Mouse (Mus musculus): ENCODE measurements around the gene Higd1b.

Gene Higd1b

DNA sequence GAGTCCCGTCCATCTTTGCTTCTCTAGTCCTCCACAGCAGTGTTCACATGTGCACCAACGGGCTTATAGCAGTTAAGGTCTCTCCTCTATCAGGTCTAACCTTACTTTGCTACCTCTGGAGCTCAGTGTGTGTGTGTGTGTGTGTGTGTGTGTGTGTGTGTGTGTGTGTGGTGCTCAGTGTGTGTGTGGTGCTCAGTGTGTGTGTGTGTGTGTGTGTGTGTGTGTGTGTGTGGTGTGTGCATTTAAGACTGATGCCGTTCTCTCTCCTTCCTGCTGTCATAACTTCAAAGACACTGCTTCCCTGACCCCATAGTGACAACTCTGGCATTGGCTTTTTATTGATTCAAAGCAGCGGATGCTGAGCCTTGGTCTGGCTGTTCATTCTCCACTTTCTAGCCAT is at the start of gene Higd1b:
TSS of gene Higd1b (plus strand) at position 301 of the 400 bp plus-strand sequence.
- DNase-seq = no peak

DNA sequence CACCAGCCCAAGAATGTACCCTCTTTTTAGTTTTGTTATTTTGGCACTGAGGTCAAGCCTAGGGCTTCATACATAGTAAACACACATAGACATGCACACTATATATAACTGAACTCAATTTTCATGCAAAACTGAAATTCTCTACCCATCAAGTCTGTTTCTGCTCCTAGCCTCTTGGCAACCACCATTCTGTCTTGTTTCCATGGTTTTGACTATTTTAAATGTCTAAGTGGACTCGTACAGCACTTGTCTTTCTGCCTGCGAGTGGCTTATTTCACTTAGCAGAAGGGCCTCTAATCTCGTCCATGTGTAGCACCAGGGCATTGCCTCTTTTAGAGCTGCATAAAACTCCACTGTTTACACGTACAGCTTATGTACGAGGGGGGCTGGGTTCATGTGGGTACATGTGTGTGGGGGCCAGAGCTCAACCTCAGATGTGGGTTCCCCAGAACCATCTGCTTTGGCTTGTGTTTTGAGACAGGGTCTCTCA is 47.9 kb upstream of the Higd1b start:
- no peak for DNase-seq

DNA sequence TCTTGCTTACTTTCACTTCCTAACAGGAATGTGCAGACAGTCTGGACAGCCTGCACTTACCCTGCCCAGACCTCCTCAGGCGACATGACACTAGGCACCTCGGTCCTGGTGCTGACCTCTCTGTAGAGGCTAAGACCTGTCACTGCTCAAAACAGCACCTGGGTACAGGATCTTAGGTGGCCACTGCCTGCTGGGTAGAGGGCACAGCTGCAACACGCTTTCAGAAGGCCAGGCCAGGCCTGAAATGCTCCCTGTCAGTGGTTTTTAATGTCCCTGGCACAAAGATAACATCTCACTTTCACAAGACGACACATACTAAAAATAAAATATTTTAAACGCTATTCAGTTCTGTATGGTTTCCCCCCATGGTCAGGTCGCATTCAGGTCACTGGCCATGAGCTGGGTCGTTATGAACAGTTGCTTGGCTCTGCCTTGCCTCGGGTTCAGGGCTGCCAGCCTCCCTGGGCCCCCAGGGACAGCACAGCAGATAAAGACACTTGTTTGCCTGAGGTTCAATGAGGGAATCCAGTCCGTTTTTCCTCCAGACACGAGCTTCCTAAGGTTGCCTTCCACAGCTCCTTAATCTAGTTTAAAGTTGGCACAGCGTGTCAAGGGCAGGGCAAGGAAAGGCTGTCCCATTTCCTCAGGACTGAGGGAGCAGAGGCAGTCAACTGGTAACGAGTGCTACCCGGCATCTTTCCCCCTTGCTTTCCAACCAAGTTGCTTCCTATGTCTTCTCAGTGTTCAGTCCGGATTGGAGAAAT is 43.8 kb upstream of the Higd1b start:
- DNase-seq = no peak

DNA sequence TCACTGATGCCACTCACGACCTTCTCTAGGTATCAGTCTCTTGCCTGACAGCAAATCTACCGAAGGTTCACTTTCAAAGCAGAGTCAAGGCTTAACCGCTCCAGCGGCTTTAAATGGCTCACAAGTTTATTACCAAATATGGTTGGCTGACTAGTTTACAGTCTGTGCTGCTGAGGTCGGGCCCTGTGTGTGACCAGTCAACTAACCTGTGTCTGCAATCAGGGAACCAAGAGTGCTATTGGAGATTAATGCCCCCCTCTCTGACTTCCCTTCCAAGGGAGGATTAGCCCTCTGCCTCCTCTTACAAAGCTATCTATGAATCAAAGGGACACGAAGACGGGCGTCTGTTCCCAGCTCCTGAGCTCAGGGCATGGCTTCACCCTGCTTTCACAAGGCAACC is 41.5 kb upstream of the Higd1b start:
- no peak for DNase-seq

DNA sequence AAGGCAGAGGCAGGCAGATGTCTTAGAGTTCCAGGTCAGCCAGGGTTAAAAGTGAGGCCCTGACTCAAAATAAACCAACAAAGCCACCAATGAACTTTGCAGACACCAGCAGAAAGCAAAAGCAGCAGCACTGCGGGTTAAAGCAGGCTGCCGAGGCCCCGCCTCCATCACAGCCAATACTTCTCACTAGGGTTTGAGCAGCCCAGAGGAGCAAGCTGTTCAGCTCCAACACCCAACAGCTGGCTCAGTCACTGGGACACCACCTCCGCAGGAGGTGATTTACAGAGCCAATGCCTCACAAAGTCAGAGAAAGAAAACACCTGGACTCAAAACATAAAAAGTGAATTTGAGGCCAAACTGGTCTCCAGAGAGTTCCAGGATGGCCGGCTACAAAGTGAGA is 32.2 kb upstream of the Higd1b start:
- DNase-seq = no peak

DNA sequence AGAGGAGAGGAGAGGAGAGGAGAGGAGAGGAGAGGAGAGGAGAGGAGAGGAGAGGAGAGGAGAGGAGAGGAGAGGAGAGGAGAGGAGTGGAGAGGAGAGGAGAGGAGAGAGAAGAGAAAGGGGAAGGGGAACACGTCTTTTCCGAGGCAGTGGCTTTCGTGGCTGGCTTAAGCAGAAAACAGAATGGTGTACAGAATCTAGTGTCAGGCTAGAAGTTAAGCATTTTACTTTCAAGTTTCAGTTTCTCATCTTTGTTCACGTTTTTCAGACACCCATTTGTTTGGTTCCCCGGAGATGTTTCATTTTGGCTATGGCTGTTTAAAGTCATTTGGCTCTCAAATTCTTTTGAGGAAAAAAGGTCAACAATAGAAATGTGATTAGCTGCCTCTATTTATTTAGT is 27.4 kb upstream of the Higd1b start:
- DNase-seq = no peak

DNA sequence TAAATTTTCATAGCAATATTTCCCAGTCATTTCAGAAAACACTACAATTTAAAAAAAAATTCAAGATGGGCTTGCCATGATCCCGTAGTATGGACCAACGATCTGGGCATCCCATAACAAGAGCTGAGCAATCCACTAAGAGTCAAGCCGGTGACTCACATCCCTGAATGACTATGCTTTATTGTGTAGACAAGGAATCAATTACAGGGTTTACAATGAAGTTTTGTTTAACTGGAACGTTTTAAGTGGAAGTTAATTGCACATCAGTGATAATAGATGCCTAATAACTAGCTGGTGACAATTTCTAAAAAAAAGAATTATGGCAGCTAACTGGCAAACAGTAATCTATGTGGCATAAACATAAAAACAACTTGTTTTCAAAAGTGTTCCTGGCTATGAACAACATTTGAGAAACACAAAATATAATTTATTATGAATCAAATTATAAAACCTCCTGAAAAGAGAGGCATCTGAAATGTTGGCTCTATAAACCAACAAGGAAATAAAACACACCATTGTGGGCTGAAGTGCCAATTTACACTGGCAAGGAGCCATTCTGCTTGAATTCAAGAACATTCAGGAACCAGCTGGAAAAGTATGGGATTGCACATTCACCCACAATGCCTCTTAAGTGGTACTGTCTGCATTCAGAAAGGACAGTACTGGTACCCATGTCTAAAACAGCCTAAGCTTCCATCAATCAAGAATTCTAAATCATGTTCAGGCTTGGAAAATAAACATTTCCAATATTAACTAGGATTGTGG is 24.7 kb upstream of the Higd1b start:
- DNase-seq = no peak

DNA sequence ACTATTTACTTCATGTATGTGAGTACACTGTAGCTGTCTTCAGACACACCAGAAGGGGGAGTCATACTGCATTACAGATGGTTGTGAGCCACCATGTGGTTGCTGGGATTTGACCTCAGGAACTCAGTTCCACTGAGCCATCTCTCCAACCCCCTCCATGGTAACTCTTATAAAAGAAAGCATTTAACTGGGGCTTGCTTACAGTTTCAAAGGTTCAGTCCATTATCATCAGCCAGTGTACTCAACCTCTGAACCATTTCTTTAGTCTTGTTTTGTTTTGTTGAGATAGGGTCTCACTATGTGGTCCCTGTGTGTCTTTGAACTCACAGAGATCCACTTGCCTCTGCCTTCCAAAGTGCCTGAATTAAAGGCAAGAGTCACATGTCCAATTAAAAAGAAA is 20.8 kb upstream of the Higd1b start:
- DNase-seq = no peak

DNA sequence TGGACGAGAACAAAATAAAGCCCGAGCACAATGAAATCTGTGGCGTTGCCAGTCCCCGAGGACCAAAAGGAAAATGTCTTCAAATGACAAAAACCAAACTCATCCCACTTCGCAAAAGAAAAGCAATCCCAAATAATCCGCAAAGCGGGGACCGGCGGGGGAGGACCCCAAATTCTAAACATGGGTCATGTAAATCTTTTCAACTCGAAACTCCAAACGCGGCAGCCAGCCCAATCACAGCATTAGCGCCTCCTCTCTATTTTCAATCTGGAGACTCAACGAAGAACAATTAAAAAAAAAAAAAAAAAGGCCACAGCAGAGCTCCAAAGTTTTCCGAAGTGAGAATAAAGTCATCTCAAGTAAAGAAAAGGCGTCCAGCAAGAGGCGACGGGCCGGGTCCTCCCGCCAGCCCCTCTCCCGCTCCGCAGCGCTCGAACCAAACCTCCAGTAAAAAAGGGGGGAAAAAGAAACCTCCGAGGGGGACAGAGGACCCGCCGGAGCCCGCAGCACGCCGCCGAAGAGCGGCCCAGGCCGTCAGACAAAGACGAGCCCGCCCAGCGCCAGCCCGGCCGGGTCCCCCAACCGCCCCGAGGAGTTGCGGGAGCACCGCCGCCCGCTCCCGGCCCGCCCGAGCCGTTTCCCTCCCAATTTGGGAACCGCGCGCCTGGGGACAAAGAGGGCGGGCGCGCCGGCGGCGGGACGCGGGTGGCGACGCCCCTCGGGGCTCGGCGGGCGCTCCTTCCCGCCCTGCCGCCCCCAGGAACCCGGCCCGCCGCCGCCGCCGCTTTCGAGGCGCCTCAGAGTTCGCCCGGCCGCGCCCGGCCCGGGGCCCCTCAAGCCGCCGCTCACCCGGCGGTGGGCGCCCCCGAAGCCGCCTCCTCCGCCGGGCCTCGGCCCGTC is 17.3 kb upstream of the Higd1b start:
- DNase-seq = no peak

DNA sequence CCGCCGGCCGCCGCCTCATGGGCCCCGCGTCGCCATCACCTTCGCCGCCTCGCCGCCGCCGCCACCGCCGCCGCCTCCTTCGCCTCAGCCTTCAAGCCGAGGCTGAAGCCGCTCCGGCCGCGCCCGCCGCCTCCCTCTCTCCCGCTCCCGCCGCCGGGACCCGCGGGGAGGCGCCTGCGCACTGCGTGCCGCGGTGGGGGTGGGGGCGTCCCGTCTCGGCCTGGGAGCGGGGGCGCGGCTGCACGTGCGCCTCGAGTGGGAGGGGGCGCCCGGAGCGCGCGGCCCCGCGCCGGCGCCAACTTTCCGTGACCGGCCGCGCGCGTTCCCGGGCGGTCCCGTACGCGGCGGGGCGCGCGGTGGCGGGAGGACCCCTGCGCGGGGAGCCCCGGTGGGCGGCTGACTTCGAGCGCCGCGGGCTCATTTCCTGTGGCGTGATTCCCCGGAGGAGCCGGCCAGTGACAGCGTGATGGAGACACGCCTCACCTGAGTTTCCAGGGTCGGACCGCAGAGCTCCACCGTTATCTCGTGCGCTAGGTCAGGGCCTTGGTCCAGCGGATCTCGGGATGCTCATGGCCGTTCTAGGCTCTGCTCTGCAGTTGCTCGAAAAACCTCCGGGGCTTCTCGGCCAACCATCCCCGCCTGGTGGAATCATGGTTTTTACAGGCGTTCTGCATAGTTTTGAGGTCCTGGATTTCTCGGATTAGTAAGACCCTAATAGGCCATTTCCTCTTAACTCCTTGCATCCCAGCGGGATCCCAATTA is 16.4 kb upstream of the Higd1b start, which contains the start of gene Gjc1:
TSS of gene Gjc1 (minus strand) at position 680 of the 762 bp plus-strand sequence.
- peak; percentile 45 for DNase-seq

DNA sequence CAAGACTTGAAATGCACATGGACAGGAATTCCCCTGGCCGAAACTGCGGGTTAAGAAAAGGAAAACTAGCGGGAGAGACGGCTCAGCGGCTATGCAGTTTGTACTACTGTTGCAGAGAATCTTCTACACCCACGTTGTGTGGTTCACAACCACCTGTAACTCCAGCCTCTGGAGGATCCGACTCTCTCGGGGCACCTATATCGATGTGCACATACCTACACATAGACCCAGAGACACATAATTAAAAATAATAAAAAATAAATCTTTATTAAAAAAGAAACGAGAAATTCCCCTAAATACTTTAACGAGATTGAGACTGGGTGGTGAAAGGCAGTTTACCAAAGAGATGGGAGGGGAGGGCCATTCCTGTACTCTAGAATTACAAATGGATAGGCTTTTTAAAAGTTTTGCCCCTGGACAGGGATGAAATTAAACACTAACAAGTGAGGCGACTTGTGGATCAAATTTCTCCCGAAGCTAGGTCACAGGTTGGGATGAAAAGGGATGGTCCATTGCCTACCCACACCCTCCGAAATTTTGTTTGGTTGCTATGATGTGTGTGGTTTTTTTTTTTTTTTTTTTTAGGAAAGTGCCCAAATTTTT is 15.8 kb upstream of the Higd1b start:
- DNase-seq = no peak

DNA sequence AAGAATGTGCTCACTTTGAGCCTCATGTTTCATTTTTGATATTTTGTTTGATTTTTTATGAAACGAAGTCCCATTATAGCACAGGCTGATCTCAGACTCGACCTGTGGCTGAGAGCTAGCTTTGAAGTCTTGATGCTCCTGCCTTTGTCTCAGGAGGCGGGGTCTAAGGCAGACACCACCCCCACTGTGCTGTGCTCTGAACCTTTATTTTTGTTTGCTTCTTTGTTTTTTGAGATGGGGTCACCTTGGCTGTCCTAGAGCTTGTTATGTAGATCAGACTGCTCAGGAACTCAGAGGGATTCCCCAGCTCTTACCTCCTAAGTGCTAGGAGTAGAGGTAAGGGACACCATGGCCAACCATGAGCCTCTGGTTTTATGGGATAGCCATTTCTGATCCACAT is 15.2 kb upstream of the Higd1b start:
- DNase-seq = no peak

DNA sequence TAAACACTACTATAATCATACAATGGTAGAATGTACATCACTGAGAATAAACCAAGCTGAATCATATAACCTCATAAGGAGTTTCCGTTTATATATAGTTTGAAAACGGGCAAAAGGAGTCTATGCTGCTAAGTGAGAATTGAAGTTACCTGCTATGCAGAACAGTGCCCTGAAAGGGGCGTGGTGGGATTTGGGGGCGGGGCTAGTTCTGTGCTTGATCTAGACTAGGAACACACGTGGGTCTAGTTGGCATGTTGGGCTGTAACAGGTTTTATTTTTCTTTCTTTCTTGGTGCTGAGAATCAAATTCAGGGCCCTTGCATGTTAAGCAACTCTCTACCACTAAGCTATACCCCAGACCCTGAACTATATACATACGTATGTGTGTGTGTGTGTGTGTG is 14.4 kb upstream of the Higd1b start:
- no peak for DNase-seq

DNA sequence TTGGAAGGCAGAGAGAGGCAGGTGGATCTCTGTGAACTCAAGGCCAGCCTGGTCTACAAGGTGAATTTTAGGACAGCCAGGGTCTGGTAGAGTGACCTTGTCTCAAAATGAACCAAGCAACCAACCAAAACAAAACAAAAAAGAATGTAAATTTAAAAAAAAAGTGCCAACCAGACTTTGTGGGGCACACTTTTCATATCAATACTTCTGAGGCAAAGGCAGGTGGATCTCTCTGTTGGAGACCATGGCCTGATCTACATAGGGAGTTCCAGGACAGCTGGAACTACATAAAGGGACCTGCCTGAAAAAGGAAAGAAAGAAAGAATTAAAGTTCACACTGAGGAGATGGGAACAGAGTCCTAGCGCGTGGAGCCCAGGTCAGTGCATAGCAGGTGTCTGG is 9.2 kb upstream of the Higd1b start:
- no peak for DNase-seq

DNA sequence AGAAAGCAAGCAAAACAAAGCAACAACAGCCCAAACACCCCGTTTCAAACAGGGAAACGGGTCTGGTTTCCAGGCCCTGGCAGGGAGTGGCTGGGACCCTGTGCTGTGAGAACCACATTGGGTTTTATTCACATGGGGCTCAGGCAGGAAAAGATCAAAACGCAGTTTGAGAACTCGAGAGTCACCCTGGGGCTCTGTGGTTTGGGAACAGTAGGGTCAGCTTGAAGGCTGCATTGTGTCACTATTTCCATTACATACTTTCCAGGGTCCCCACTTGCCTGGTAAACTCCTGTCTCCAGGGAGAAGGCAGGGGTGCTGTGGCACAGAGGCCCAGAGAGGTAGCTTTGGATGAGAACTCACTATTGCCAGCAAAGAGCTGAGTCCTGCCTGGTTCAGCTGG is 8.6 kb upstream of the Higd1b start:
- DNase-seq = no peak

DNA sequence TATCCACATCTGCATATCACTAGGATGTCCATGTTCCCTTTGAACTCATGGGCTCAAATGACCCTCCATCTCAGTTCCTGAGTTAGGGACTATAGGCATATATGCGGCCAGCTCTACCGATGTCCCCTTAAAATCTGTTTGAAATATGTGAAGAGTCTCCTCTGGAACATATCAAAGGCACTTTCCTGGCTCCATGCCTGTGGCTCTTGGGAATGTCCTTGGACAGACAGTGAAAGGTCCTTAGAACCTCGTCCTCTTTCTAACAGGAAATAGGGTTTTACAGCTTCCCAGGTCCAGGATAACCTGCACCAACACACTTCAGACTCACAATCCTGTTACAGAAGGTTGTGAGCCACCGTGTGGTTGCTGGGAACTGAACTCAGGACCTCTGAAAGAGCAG is 5.4 kb upstream of the Higd1b start:
- DNase-seq = no peak

DNA sequence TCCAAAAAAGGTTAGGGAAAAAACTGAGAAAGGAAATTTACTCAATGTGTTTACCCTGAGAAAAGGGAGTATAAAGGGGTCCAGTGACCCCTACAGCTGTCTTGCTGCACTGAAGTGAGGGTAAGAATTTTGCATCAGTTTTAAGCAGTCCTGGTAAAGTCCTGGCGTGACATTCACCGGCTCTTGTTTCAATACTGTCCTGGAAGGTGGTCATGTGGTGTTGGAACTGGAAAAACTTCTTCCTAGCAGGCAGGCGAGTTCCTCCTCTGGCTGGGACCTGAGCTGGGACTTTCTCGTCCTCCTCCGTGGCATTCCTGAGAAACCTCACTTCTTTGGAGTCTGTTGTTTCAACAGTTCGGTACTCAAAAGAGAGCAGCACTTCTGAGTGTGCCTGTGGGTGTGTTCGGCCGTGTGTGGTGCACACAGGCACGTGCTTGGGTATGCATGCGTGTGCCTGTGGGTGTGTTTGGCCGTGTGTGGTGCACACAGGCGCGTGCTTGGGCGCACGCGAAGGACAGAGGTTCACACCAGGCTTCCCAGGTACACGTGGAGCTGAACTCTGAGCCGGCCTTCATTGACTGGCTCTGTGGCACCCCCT is 2.9 kb upstream of the Higd1b start:
- no peak for DNase-seq

DNA sequence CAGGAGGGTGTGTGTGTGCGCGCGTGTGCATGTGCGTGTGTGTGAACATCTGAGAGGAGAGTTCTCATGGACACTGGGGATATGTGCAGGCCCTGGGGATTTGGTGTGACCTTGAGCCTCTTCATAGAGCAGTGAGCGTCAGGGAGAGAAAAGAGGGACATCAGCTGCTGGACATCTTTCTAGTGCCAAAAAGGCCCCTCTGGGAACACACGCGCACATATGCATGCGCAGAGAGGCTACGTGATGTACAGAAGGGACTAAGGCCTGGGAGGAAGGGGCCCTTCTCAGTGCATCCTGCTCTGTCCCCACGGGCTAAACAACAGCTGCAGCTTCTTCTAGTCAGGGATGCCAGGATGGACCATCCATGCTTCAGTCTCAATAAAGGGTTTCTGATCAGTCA is 1.4 kb upstream of the Higd1b start:
- no peak for DNase-seq

DNA sequence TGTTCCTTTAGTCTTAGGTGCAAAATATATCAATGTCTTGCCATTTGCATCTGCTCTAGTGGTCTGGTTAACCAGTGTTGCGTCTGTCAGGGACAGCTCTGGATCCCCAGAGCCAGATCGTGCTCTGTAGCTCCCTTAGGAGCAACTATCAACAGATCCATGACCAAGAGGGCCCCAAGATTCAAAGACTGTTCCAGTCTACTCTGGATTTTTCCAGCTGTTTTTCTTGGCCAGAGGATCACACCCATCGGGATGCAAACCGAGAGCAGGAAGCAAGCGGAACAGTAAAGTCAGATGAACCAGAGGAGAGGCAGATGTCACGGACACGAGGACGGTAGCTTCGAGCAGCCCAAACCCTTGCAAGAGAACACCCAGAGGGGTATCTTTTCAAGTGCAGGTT is 497 bp downstream of the Higd1b start:
- DNase-seq = no peak

DNA sequence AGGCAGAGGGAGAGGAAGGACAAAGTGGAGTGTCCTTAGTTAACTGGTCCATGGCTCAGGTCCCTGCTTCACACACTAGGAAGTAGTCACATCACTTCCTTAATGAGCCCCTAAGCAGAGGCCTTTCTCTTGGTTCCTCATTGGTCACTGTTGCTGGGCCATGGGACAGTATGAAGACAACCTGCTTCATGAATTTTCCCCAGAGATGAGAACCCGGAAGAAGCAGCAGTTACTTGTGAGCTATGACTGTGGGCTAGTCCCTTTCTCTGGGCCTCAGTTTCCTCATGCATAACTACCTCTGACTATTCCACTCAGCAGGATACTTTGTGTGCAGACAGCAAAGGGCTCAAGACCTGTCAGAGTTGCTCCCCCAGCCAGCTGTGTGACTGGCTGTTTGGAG is 1.7 kb downstream of the Higd1b start:
- DNase-seq = no peak

DNA sequence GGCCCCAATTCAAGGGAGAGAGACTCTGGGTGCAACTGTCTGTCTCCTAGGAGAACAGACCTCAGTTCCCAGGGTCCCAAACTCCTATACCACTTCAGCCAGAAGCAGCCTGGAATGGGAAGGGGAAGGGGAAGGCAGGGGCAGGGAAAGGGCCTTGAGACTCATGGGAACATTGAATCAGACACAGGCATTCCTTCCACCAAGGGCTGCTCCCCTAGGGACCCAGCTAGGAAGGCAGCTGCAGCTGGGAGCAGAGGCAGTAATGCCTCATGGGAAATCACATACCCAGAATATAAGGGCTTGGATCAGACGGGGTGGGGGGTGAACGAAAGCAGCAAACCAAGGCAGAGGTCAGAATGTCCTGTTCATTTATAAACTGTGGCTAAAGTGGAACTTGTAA is 2.5 kb downstream of the Higd1b start:
- DNase-seq = peak; percentile 38
